Mouse (Mus musculus) forebrain, embryonic 11.5 days (tissue): Measurements from ENCODE around the gene 4921517D22Rik. TPM values are rescaled to one million over a fixed set of nuclear protein-coding genes. Genes with fewer than 3 reads are reported as not detected.

ENCODE experiments used
- ATAC-seq: fragments of 200-750 bp; cut with Nextera tagmentation; replicated peaks from 2 replicates; pipeline ENCODE4 v1.8.0; 2017; ENCODE audit warnings: moderate TSS enrichment; ENCODE audit not compliant: low FRiP score
- DNase-seq: peaks from one replicate; pipeline ENCODE4 v3.0.0-alpha.2; 2017; ENCODE audit warnings: low spot score
- H3K27ac ChIP-seq: fragments of 300-500 bp; sonication (generic); 2 replicates; pipeline ENCODE4 v1.5.1; 2014; ENCODE audit warnings: low read depth, low read length
- H3K27me3 ChIP-seq: fragments of 300-500 bp; sonication (generic); 2 replicates; pipeline ENCODE4 v1.6.1; 2014; ENCODE audit warnings: mild to moderate bottlenecking, low read length, mixed read lengths; ENCODE audit not compliant: control insufficient read depth, insufficient read depth
- H3K36me3 ChIP-seq: fragments of 300-500 bp; sonication (generic); 2 replicates; pipeline ENCODE4 v1.6.1; 2014; ENCODE audit warnings: mild to moderate bottlenecking, low read length, moderate library complexity, mixed read lengths; ENCODE audit not compliant: control insufficient read depth, insufficient read depth
- H3K4me1 ChIP-seq: fragments of 300-500 bp; sonication (generic); replicated peaks from 2 replicates; pipeline ENCODE4 v1.6.1; 2014; ENCODE audit warnings: low read length, mixed read lengths; ENCODE audit not compliant: control insufficient read depth, insufficient read depth
- H3K4me2 ChIP-seq: fragments of 300-500 bp; sonication (generic); 2 replicates; pipeline ENCODE4 v1.6.1; 2014; ENCODE audit warnings: low read depth, mild to moderate bottlenecking, low read length, moderate library complexity, mixed read lengths; ENCODE audit not compliant: severe bottlenecking
- H3K4me3 ChIP-seq: fragments of 300-500 bp; sonication (generic); 2 replicates; pipeline ENCODE4 v1.5.1; 2014; ENCODE audit warnings: low read depth, low read length
- H3K9ac ChIP-seq: fragments of 300-500 bp; sonication (generic); 2 replicates; pipeline ENCODE4 v1.6.1; 2014; ENCODE audit warnings: low read length
- H3K9me3 ChIP-seq: fragments of 300-500 bp; sonication (generic); 2 replicates; pipeline ENCODE4 v1.6.1; 2016; ENCODE audit warnings: low read length, mixed read lengths; ENCODE audit not compliant: control insufficient read depth
- WGBS: fragments of 180-500 bp; shearing (Covaris S2); extraction: QIAGEN DNeasy Blood & Tissue Kit; methylation state at CpG from one replicate; pipeline ENCODE4 v1.1.7; 2014; 5-methylcytosine and 5-hydroxymethylcytosine counted together
- polyA plus RNA-seq: library from polyadenylated mRNA; unstranded; fragments of >200 nt; fragmentation: Nextera tagmentation; extraction: Ambion mirVana; gene quantifications from 2 replicates; pipeline ENCODE4 v1.2.1, GENCODE M21; 2014

4921517D22Rik gene
- polyA plus RNA-seq, 1 experiment from 2014 or later, result not detected

GRCm38 (mm10) chr13:59688338-59688770 is 5.6 kb downstream of the 4921517D22Rik start:
- Histone ChIP-seq H3K4me1 (no peaks in the 10 kb centered on the region), H3K4me3 (no peak overlapping the region), H3K9me3 (no peaks in the 10 kb centered on the region; the same call in 1 of the 2 replicates), H3K27ac (no peak overlapping the region), H3K27me3 (no peaks in the 10 kb centered on the region), H3K9ac (no peak overlapping the region), H3K4me2 (no peak overlapping the region), H3K36me3 (no peaks in the 10 kb centered on the region)
- no peak for ATAC-seq
- no peak for DNase-seq
- 72% methylated on average over 13 of the region's 13 CpGs for whole genome bisulfite sequencing

DNA sequence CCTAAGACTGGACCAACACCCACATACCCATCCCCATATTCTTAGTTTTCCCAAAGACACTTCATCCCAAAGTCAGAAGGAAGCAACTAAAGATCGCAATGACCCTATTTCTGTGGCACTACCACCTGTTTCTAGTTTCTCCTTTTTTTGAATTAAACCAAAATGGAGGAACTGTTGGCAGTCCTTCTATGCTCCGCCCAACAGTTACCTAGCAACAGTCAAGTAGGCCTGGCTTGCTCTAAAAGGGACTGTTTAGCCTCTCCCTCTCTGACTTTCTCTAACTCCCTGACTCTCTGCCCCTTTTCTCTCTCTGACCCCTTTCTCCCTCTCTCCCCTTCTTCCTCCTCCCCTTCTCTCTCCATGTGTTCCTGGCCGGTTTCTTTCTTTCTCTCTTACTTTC is 8.7 kb downstream of the 4921517D22Rik start:
- no peaks in the 10 kb centered on the region for H3K9me3 ChIP-seq
- ATAC-seq, result no peak
- H3K4me2 ChIP-seq, result no peak overlapping the region
- WGBS, result 89% methylated on average over 3 of the region's 3 CpGs
- DNase-seq, result no peak
- no peaks in the 10 kb centered on the region for H3K4me1 ChIP-seq
- H3K4me3 ChIP-seq, result no peak overlapping the region
- H3K27me3 ChIP-seq, result no peaks in the 10 kb centered on the region
- no peaks in the 10 kb centered on the region for H3K36me3 ChIP-seq
- no peak overlapping the region for H3K9ac ChIP-seq
- H3K27ac ChIP-seq, result no peak overlapping the region

DNA sequence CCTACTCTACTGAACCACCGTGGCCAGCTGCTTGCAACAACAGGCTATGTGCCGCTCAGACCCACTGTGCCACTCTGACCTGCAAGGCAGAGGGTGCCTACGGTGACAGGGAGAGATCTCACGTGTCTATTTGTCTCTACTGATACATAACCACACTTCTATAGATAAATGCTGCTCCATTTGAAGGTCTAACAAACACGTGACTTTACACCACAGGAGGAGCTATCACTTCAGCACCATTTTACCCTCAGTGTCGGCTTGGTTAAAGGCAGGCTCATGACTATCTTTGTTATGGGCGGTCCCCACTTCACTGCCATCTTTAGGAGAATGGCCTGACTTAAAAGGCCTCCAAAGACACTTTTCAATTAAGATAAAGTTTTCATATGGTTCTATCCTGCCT is 11.3 kb downstream of the 4921517D22Rik start:
- Histone ChIP-seq H3K9me3 (no peaks in the 10 kb centered on the region), H3K36me3 (no peaks in the 10 kb centered on the region), H3K27ac (no peak overlapping the region), H3K4me2 (no peak overlapping the region), H3K9ac (no peak overlapping the region), H3K4me1 (no peaks in the 10 kb centered on the region), H3K27me3 (no peaks in the 10 kb centered on the region), H3K4me3 (no peak overlapping the region)
- no peak for DNase-seq
- ATAC-seq, result no peak
- WGBS, result 28% methylated on average over 7 of the region's 7 CpGs

GRCm38 (mm10) chr13:59679908-59680307 is 14.0 kb downstream of the 4921517D22Rik start:
- ATAC-seq, result no peak
- no peak overlapping the region for H3K9ac ChIP-seq

DNA sequence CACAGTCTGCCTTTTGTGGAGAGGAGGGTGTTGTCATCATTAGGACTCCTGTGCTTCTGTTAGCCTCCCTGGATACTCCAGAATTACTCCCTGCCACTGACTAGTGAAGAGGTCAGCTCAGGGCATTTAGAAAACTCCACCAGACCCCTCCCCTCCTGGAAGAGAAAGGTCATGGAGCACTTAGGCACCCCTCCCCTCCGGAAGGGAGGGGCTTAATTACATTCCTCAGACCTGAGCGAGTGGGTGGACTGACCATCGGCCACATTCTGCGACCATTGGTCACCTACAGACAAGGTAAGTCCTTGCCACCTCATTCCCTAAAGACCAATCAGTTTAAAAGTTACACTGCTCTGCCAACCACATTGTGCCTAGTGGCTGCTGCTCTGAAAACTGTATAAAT is 14.6 kb downstream of the 4921517D22Rik start:
- Histone ChIP-seq H3K9ac (no peak overlapping the region), H3K9me3 (no peaks in the 10 kb centered on the region), H3K27me3 (no peaks in the 10 kb centered on the region), H3K27ac (no peak overlapping the region), H3K4me2 (no peak overlapping the region), H3K4me3 (no peak overlapping the region), H3K36me3 (no peaks in the 10 kb centered on the region), H3K4me1 (no peaks in the 10 kb centered on the region)
- ATAC-seq (no peak), DNase-seq (no peak)
- WGBS, result 66% methylated on average over 4 of the region's 4 CpGs

More at GRCm38 (mm10) chr13:59679908-59680307, 14.0 kb downstream of the 4921517D22Rik start:
- no peaks in the 10 kb centered on the region for H3K4me1 ChIP-seq
- no peak overlapping the region for H3K27ac ChIP-seq
- H3K4me2 ChIP-seq, result no peak overlapping the region
- 76% methylated on average over 4 of the region's 4 CpGs for WGBS
- no peaks in the 10 kb centered on the region for H3K27me3 ChIP-seq
- H3K4me3 ChIP-seq, result no peak overlapping the region
- H3K9me3 ChIP-seq, result no peaks in the 10 kb centered on the region
- no peaks in the 10 kb centered on the region for H3K36me3 ChIP-seq
- no peak for DNase-seq

GRCm38 (mm10) chr13:59676316-59677229 is 17.3 kb downstream of the 4921517D22Rik start:
- Histone ChIP-seq H3K36me3 (no peaks in the 10 kb centered on the region), H3K9me3 (no peaks in the 10 kb centered on the region), H3K4me2 (no peak overlapping the region), H3K27ac (no peak overlapping the region), H3K27me3 (no peaks in the 10 kb centered on the region), H3K4me1 (peaks cover 8% of the 10 kb centered on the region), H3K9ac (no peak overlapping the region), H3K4me3 (peak overlapping the region; percentile 72; the same call in 1 of the 2 replicates)
- ATAC-seq (no peak), DNase-seq (no peak)
- WGBS, result 84% methylated on average over 12 of the region's 12 CpGs

DNA sequence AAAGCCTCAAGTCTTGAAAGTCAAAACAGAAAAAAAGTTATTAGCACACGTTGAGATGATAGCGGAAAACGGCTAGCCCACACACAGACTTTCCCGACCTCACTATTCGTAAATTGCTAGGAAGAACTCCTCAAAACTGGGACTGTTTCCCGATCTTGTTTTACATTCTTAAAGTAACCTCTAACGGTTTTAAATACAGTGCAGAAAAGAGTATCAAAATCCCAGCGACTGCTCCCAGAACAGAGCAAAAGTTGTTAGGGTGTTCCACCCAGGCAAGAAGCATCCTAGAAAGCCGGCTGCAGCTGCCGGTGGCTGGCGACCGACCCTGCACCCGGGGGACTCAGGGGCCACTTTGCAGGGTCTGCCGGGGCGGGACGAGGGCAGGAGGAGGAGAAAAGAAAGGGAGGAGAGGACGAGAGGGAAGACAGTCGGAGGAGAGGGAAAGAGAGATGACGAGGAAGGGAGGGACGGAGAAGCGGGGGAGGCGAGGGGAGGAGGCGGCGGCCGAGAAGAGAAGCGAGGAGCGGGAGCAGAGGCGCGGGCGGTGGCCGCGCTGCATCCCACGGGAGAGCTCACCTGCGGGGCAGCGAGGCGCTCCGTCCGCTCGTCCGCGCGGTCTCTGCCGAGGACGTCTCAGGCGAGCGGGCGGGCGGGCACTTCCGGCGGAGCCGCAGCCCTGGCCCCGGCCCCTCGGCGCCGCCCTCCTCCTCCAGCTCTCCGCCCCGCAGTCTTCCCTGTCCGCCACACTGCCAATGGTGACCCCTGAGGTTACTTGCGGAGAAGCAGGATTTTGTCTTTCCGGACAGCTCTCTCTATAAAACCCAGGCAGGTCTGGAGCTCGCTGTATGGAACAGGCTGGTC is 18.5 kb downstream of the 4921517D22Rik start, which contains the start of gene Golm1:
Gene Golm1 (minus strand): TSS at position 661 of the 861 bp plus-strand sequence.
- ATAC-seq, result peak; percentile 89
- WGBS, result under 1% methylated on average over 52 of the region's 61 CpGs

GRCm38 (mm10) chr13:59674761-59675150 is 19.2 kb downstream of the 4921517D22Rik start:
- peaks cover 8% of the 10 kb centered on the region for H3K4me1 ChIP-seq
- ATAC-seq, result 0 out of 2 replicates have a peak, but pooled peaks have one; percentile 42

More for the DNA sequence above, 18.5 kb downstream of the 4921517D22Rik start, which contains the start of gene Golm1:
- Histone ChIP-seq H3K4me1 (peaks cover 8% of the 10 kb centered on the region), H3K4me3 (peak within 1 kb of the TSS; percentile 72), H3K9me3 (no peaks in the 10 kb centered on the region), H3K27ac (peak within 1 kb of the TSS; percentile 87), H3K4me2 (peak within 1 kb of the TSS; percentile 59), H3K27me3 (no peaks in the 10 kb centered on the region), H3K9ac (peak within 1 kb of the TSS; percentile 93), H3K36me3 (no peaks in the 10 kb centered on the region)
- peak; percentile 89 for DNase-seq

More at GRCm38 (mm10) chr13:59674761-59675150, 19.2 kb downstream of the 4921517D22Rik start:
- peak overlapping the region; percentile 59 for H3K4me2 ChIP-seq
- under 1% methylated on average over 13 of the region's 13 CpGs for WGBS
- no peaks in the 10 kb centered on the region for H3K36me3 ChIP-seq
- H3K4me3 ChIP-seq, result peak overlapping the region; percentile 72
- peak overlapping the region; percentile 87 for H3K27ac ChIP-seq
- peak; percentile 77 for DNase-seq
- peak overlapping the region; percentile 93 for H3K9ac ChIP-seq
- H3K9me3 ChIP-seq, result no peaks in the 10 kb centered on the region
- no peaks in the 10 kb centered on the region for H3K27me3 ChIP-seq
